Mouse (Mus musculus): ENCODE results near the gene Arsa.

Arsa gene

DNA sequence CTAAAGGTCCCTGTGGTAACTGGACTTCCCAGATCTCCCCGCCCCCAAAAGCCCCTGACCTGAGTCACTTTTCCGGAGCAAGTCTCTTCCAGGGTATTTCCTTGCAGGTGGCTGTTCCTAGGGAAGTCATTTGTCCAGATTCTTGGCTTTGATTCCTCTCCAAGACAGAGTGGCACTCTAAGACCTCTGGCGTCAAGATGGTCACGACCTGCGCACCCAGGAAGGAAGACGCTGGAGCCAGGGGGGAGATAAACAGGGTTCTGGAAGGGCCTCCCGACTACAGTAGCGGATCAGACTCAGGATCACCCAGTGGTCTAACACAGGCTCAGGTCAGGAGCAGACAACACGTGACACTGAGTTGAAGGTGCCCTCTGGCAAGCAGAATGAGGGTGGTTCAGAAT is at the start of gene Arsa:
Gene Arsa, minus strand, starts transcription at position 335 of the 401 bp plus-strand sequence.
- DNase-seq (ENCODE audit: low read depth): no peak

DNA sequence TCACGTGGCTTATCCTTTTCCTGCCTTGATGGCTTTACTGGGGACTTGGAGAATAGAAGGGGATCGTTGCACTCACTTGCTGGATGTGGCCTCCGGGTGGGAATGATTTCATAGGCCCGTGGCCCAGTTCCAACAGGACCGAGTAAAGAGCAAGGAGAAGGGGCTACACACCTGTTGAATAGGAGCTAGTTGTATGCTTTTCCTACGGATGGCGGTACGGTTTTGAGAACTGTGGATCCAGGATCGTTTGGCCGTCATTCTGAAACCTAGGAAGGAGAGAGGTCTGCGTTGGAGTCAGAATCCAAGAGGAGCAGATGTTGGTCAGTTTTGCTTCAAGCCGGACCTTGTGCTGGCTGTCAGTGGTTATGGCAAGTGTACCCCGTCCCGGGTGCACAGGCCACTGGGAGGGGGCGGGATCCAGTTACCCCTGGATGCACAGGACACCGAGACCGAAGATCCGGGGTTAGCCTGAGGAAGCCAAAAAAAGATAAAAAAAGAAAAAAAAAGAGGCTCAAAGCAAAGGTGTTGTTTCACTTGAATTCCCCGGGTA is 49.6 kb upstream of the Arsa start:
- no peak for DNase-seq (ENCODE audit: low read depth)

DNA sequence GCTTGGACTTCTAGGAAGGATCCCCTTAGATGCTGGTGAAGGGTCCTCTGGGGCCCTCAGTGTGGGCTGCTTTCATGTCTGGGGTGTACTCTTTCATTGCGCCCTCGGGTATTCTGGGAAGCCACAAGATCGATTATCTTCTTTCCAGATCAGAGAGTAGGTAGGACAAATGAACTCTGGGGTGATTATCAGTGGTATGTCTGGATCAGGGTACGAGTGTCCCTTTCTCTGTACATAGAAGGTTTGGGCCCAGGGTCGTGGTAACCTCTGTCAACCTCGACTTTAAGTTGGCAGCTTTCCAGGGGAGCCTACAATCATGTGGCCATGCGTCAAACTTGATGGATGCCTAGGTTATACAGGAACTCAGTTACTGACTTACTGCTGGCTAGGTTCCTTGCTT is 48.7 kb upstream of the Arsa start:
- no peak for DNase-seq (ENCODE audit: low read depth)

DNA sequence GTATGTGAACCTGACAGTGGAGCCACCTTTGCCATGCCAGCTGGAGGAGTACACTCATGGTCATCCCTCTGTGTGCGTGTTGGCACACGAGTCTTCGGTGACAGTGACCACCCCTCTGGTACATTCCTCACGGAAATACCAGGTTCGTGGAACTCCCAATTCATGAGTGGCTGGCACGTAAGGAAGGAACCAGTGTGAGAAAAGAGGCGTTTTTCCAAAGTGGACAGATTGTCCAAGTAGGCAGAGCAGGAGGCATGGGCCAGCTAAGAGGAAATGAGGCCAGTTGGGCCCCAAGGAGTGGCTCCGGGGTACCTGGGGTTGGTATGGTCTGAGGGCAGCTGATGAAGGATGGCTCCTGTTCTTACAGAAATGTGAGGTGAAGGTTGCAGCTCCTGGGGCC is 48.2 kb upstream of the Arsa start:
- DNase-seq (ENCODE audit: low read depth): no peak

DNA sequence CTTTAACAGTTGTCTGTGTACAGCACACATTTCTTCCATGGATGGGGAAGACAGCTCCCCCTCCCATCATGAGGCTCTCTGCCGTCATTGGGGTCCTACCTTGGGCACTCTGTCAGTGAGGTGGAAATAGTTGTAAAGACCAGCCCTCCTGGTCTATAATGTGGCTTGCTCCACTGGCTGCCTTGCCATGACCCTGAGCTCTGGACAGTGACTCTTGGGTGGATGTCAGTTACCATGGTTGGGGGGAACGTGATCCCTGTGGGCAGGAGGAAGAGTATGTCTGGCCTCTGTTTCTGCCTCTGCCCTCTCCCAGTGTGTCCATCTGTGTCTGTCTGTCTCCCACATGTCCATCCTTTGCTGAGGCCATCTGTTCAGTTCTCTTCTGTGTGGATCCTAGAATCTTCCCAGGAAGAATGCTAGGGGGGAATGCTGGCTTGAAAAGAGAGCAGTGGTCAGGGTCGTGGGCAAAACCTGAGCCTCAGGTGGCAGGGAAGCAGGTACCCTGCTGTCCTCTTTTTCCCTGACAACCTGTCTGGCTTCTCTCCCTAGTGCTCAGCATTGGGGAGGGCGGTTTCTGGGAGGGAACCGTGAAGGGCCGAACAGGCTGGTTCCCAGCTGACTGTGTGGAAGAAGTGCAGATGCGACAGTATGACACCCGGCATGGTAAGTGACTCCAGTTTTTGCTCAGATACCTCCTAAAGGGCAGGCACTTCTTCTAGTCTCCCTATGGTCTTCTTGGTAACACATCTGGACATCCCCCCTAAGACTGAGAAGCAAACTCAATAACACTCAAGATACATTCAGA is 47.6 kb upstream of the Arsa start:
- no peak for DNase-seq (ENCODE audit: low read depth)

DNA sequence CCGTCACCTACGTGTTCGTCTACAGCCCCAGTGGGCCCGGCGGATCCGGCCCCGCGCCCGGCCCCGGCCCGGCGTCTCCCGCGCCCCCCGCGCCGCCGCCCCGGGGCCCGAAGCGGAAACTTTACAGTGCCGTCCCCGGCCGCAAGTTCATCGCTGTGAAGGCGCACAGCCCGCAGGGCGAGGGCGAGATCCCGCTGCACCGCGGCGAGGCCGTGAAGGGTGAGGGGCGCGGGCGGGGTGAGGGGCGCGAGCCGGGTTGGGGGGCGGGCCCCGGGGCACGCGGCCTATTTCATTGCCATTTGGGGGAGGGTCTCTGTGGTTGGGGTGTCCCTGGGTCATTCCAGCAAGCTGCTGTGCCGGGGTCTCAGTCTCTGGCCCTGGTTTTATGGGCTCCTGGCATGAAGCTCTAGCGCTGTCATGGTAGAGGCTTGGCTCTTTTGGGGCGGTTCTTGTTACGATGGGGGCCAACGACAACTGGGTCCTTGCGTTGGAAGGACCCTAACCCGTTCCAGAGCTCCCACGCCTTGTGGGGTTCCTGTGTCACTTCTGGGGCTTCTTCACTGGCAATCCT is 46.9 kb upstream of the Arsa start:
- DNase-seq (ENCODE audit: low read depth): no peak

DNA sequence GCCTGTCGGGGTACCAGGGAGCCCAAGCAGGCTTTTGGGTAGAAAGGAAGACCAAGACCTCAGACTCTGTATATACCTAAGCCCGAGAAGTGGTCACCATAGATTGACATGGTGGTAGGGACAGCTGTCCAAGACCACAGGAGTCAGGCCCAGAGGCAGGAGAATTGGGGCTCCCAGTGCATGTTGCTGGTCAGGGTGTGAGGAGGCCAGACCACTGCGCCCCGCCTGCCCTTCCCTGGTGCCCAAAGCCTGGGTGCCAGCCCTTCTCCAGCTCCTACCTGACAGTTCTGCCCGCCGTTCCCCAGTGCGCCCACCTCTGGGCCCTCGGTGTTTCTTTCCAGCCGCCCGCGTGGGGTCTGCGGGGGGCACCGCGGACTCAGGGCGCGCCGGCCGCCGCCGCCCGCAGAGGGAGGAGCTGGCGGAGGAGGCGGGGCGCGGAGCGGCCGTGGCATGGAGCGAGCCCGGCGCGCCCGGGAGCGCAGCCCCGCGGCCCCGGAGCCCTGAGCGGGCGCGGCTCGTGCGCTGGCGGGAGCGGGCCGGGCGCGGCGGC is 46.1 kb upstream of the Arsa start:
- no peak for DNase-seq (ENCODE audit: low read depth)

DNA sequence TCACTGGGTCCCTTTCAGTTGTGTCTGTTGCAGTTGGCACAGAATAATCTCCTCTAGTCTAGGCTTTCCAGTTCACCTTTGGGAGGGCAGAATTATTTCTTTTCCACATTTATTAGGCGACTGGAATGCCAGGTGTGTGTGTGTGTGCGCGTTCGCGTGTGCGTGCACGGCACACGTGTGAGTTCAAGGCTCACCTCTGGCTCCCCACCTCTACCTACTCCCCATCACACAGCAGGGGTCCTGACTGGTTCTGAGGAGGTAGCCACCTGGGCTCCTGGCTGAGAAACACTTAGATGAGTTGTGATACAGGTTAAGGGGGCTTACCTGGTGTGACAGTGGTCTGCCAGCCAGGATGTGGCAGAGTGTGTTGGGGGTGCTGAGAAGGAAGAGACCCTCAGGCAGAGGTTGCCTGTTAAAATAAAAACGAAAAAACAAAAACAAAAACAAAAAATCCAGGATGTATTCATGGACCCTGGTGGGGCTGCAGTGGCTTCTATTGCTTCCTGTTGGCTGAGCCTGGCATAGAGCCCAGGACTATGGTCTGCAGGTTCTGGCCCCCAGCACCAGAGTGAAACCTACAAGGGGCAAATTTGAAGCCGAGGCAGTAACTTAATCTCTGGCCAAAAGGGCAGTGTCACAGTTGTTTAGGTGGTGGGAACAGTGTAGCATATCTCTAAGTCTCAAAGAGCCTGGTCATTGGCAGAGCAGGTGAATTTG is 45.5 kb upstream of the Arsa start:
- DNase-seq (ENCODE audit: low read depth): no peak

DNA sequence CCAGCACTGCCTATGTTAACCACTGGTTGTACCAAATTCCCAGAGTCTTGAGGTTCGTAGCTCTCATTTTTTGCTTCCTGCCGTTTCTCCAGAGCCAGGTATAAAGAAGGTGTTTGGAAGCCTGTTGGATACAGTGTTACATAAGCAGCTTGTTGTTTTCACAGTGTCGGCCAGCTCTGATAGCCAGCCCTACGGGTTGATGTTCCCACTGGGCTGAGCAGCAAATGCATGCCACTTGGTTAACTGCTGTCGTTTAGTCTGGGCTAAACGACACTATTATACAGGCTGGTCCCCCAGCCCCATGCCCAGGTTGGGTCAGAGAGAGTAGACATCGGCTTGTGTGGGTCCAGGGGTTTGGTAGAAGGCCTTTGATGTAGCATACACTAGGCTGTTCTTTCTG is 44.7 kb upstream of the Arsa start:
- no peak for DNase-seq (ENCODE audit: low read depth)

DNA sequence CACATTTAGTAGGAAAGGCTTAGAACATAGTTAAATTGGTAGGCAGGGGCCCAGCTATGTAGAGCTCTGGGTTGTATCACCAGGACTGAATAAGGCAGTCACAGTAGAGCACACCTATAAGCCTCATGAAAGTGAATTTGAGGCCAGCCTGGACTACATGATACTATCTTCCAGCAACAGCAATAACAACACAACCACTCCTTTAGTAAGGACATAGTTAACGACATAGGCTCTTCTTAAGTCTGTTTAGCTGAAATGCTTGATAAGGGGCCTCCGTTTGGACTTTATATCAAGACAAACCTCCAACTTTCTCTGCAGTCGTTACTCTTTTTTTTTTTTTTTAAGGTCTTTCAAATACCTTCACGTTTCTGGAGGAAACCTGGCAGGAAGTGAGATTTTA is 35.5 kb upstream of the Arsa start:
- DNase-seq (ENCODE audit: low read depth): peak; percentile 46

DNA sequence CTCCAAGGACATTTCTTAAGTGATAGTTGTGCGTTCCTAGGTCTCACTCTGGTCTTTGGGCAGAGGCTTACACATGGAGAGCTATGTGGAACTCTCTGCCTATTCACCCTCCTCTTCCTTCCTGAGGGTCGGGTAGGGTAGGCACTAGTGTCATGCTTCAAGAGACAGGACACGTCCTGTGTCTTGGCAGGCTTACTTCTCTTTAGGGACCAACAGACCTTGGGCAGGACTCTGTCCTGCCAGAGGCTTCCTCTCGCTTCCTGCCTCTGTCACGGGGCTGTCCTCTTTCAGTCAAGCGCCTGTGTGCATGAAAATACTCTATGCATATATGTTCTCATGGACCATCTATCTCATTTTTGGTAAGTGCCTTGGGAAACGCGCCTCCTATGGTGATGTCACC is 30.5 kb upstream of the Arsa start:
- no peak for DNase-seq (ENCODE audit: low read depth)

DNA sequence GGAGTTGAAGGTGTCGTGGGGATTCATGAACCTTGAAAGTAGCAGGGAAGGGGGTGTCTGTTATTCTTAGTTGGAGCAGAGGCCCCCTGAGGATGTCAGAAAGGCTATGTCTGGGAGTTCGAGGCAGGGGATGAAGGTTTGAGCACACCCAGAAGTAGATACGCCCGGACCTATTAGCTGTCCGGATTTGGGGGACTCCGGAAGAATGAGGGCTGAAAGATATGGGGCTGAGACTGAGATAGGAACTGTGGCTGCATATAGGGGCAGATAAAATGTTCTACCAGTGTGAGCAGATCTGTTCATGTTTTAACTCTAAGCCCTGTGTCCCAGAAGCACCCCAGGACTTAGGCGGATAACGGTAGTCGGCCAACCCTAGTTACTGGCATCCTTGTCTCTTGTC is 27.6 kb upstream of the Arsa start:
- no peak for DNase-seq (ENCODE audit: low read depth)

DNA sequence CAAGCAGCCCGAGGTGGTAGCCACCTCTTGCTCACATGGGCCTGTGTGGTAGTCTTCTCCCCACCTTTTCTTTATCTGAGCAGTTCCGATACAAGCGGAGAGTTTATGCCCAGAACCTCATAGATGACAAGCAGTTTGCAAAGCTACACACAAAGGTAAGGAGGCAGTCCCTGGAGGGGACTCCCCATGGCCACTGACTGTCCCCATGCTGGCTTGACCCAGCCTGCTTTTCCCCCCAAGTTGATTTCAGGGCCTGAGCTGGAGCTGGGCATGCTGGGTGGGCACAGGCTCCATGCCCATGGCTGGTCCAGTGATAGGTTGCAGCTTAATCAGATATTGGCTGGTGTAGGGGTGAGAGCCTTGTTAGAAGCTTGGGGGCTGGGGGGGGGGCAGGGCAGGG is 24.1 kb upstream of the Arsa start:
- DNase-seq (ENCODE audit: low read depth): no peak

DNA sequence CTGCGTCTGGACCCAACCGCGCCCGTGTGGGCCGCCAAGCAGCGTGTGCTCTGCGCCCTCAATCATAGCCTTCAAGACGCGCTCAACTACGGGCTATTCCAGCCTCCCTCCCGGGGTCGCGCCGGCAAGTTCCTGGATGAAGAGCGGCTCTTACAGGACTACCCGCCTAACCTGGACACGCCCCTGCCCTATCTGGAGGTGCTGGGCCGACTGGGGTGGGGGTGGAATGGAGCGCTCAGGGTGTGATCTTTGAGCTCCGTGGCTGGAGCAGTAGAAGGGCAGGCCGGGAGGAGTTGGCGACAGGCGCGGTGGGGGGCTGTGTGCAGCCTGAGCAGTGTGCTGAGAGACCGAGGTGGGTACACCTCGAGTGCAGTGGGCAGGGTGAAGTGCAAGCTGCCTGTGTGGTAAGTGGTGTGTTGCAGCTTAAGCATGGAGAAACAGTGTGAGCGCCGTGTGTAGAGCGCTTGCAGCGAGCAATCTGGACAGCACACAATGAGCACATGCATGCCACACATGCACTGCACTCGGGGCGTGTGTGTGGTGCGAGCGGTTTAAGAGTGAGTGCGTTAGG is 23.1 kb upstream of the Arsa start:
- no peak for DNase-seq (ENCODE audit: low read depth)

DNA sequence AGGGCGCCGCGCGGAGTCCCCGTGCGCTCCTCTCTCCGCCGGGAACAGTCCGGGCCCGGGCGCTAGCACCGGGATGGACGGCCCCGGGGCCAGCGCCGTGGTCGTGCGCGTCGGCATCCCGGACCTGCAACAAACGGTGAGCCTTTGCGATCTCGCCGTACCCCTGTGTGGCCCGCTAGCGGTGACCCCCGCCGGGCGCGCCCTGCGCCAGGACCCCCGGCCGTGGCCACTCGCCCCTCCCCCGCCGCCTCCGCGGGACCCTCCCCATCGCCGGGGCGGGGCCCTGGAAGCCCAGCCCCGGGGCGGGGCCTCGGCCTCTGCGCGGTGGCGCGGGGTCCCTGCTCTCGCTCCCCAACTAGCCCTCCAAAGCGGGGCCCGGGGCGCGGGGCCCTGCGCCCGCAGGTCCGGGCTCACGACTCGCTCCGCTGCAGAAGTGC is 22.6 kb upstream of the Arsa start:
- no peak for DNase-seq (ENCODE audit: low read depth)

DNA sequence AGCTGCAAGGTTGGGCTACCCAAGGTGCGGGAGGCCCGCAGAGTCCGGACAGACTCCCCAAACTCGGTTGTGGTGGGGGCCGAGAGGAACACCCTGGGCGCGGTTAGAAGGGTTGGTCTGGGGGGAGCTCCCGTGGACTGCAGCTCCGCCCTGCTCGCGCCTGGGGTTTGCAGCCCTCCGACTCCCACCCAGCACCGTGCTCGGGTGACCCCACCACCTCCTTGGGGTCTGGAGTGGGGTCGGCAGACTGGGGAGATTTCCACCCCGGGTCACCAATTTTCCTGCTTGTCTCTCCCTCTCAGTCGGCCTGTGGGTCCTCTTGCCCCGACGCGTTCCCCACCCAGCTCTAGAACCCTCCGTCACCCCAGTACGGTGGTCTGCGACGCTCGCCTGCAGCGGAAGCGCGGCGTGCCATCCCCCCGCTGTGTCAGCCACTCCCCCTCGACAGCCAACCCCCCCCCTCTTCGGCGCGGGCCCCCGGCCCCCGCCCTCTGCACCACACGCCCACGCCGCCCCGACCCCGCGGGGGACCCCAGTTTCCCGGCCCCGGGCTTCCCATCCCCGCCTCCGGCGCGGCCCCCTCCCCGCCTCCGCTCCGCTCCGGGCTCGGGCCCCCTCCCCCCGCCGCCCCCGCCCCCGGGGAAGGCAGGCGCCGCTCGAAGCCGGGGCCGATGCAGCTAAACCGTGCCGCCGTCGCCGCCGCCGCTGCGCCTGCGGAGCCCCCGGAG is 21.9 kb upstream of the Arsa start, which contains the start of gene Shank3:
Gene Shank3, plus strand, starts transcription at position 663 of the 728 bp plus-strand sequence.
- DNase-seq (ENCODE audit: low read depth): no peak

DNA sequence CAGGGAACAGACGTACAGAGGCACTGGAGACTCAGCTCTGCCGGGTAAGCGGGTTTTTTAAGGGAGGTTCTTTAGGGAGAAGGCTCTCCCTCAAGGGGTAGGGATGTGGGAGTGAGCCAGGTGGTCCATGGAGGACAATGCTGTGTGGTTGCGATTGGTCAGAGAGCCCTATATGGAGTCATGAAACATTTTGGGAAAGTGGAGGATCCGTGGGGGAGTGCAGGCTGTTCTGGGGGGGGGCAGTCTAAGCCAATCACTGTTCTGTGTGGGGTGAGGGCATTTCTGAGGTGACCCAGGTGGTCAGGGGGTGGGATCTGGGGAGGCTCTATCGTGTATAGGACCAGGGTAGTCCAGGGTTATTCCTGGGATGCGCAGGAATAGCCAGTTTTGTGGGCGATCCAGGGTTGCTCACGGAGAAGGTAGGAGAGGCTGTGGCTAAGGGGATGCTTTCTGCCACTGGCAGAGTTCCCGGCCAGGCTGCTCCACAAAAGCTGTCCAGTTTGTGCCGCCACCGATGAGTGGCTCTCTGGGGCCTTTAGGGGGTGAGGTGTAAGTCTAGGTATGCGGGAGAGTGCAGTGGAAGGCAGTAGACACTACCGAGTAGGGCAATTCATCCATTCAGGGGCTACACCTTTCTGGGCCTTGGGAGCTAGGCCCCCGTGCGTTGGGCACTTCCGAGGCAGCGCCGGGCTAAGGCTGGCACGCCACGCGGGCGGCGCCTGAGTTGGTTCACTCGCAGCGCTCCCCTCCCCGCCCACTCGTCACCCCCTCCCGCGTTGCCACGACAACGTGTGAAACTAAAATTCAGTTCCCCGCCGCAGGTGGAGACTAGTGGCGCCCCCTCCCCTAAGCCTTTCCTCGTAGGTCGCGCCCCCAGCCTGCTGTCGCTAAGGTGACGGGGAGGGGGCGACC is 21.1 kb upstream of the Arsa start:
- no peak for DNase-seq (ENCODE audit: low read depth)

DNA sequence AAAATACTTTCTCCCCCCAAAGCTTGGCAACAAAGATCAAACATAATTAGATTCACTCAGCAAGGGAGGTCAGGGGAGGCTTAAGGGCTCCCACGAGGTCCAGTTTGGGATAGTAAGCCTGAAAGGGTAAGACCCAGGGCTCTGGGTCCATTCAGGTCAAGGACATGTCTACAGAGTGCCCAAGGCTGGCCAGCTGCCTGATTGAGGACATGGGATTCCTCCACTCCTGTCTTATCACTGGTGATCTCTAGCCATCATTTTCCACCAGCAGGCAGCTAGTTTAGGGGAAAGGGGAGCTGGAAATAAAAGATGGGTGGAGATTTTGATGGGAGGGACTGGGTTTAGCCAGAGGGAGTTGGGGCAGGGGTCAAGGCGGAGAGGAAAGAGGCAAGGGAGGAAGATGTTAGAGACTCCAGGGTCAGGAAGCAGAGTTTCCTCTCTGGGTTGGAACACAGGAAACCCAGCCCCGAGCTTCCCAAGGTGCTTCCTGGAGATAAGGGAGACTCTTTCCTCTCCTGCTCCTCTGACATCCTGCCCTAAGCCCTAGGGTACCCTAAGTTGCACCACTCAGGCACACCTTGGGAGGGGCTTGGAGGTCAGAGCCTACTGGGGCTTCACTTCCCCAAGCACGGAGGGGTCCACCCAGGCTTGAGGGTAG is 20.3 kb upstream of the Arsa start:
- DNase-seq (ENCODE audit: low read depth): no peak

DNA sequence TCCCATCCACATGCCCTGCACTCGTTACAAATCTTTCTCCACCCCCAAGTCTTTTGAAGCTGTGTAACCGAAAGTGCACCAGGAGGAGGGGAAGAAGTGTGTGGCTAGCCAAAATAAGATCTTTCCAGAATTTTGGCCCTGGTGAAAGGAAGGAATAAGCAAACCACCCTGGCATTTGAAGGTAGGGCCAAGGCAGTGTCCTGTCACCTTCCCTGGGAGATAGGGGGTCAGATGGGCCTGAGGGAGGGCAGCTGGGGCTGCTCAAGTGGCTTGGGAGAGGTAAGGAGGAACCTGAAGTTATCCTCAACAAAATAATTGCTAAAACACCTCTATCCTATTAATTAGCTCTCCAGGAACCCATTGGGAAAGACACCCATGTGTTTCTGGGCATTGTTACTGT is 19.6 kb upstream of the Arsa start:
- DNase-seq (ENCODE audit: low read depth): no peak

DNA sequence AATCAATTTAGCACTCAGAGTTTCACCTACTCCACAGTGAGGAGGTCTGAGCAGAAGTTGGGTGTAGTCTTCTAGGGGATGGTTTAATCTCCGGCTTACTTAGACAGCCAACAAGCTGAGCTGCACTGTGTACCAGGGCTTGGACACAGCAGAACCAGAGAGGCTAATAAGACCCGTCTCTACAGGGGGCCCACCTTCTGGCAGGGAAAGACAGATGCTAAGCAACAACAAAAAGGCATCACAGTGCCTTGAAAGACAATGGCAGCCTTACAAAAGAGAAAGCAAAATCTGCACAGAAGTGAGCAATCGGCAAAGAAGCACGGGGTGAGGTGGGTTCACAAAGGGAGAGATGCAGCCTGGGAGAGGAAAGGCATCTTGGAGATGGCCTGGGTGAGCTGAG is 18.9 kb upstream of the Arsa start:
- DNase-seq (ENCODE audit: low read depth): no peak

Measured in c-Kit-positive CD71-positive TER-119-negative erythroid progenitor cells, embryonic 14.5 days (primary cell).